Mouse (Mus musculus): ENCODE data around the gene Wipi1. TPM values are rescaled to one million over a fixed set of nuclear protein-coding genes. Genes with fewer than 3 reads are reported as not detected.

Wipi1 gene
- total and polyA plus RNA-seq, 2 experiments from 2014 or later, result 40.8 to 65.4 TPM

DNA sequence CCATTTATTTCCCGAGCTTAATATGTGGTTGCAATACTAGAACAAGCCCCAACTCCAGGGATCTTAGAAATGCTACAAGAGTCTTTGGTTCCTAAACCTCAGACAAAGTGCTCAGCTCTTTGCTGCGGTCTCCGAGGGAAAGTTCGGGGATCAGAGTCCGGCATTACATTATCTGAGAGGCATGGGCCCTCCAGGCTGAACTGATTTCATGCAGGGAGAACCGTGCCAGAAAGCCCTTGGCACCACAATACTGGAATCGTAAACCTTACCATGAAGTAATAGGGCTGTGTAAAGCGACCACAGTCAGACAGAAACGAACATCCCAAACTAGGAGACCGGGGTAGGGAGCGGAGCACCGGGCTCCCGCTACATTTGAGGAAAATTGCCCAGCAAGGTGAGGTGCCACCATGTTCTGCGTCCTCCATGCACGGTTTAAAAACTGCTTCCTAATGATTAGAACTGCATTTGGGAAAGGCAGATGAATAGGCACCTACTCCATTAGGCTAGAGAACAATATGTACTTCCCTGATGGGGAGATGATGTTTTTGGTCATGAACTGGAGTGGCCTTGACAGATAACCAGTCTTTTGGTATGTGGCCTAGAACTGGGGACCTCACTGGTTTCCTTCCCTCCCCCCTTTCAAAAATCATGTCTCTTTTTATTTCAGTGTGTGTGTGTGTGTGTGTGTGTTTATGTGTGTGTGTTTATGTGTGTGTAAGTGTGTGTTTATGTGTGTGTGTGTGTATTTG, 47.1 kb downstream of the Wipi1 start:
- H3K4me3 ChIP-seq (ENCODE audit: low read depth, low read length), result no peak overlapping the region
- H3K27me3 ChIP-seq (ENCODE audit: control insufficient read depth, insufficient read depth, low read length), result no peaks in the 10 kb centered on the region
- no peak for DNase-seq (ENCODE audit: low spot score)
- TF ChIP-seq EP300 (IDR thresholded peaks at IDR 0.05; ENCODE audit: low read depth) (no peak), CTCF (IDR thresholded peaks at IDR 0.05; ENCODE audit: low read depth) (no peak)
- ATAC-seq (ENCODE audit: insufficient read depth, low read depth), result no peak
- H3K9me3 ChIP-seq (replicated peaks; ENCODE audit: control insufficient read depth, low read length), result no peaks in the 10 kb centered on the region
- 77% methylated on average over 15 of the region's 15 CpGs for WGBS
- H3K4me2 ChIP-seq (ENCODE audit: low read depth, low read length), result no peak overlapping the region
- H3K36me3 ChIP-seq (replicated peaks; ENCODE audit: control insufficient read depth, insufficient read depth, low read length), result no peaks in the 10 kb centered on the region
- peaks cover 17% of the 10 kb centered on the region; the same call in 1 of the 2 replicates for H3K4me1 ChIP-seq (ENCODE audit: control insufficient read depth, insufficient read depth)
- H3K9ac ChIP-seq (replicated peaks; ENCODE audit: low read depth, low read length), result no peak overlapping the region
- 0 out of 2 replicates have a peak overlapping the region, but pooled peaks have one; percentile 0 for H3K27ac ChIP-seq (ENCODE audit: low read depth)

DNA sequence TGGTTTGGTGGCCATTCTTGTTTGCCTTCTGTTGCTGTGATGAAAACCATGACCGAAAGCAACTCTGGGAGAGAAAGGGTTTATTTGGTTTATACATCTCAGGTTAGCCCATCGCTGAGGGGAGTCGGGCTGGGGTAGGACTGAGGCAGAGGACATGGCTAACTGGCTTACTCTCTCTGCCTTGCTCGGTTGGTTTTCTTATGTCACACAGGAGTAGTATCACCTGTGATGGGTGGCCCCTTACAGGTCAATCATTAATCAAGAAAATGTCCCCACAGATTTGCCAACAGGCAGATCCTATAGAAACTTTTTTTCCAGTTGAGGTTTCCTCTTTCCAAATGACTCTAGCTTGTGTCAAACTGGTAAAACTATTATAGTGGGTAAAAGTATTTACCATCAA, 48.1 kb downstream of the Wipi1 start:
- no peak overlapping the region for H3K4me2 ChIP-seq (ENCODE audit: low read depth, low read length)
- ATAC-seq (ENCODE audit: insufficient read depth, low read depth), result no peak
- H3K27me3 ChIP-seq (ENCODE audit: control insufficient read depth, insufficient read depth, low read length), result no peaks in the 10 kb centered on the region
- 89% methylated on average over 4 of the region's 4 CpGs for WGBS
- TF ChIP-seq CTCF (IDR thresholded peaks at IDR 0.05; ENCODE audit: low read depth), result no peak
- no peak for TF ChIP-seq EP300 (IDR thresholded peaks at IDR 0.05; ENCODE audit: low read depth)
- no peaks in the 10 kb centered on the region for H3K36me3 ChIP-seq (replicated peaks; ENCODE audit: control insufficient read depth, insufficient read depth, low read length)
- H3K4me3 ChIP-seq (ENCODE audit: low read depth, low read length), result no peak overlapping the region
- DNase-seq (ENCODE audit: low spot score), result no peak
- peaks cover 16% of the 10 kb centered on the region; the same call in 1 of the 2 replicates for H3K4me1 ChIP-seq (ENCODE audit: control insufficient read depth, insufficient read depth)
- no peak overlapping the region for H3K9ac ChIP-seq (replicated peaks; ENCODE audit: low read depth, low read length)
- no peaks in the 10 kb centered on the region for H3K9me3 ChIP-seq (replicated peaks; ENCODE audit: control insufficient read depth, low read length)
- no peak overlapping the region for H3K27ac ChIP-seq (ENCODE audit: low read depth)

DNA sequence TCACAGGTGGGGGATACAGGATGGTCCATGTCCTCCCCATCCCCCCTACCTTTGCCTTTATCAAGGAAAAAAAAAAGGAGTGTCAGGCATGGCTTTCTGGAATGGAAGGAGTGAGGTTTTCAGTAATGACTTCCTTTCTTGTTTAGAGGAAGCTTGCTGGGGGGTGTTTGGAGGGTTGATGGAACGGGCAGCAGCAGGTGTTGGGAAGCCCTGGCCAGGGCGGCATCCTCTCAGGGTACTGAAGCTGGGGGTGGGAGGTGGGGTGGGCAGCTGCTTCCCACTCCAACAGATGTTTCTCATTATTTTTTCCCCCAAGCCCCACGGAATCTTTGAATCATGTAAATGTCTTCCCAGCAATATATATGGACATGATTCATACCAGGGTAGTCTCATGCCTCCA, 50.3 kb downstream of the Wipi1 start:
- ATAC-seq (ENCODE audit: insufficient read depth, low read depth) (no peak), DNase-seq (ENCODE audit: low spot score) (no peak)

DNA sequence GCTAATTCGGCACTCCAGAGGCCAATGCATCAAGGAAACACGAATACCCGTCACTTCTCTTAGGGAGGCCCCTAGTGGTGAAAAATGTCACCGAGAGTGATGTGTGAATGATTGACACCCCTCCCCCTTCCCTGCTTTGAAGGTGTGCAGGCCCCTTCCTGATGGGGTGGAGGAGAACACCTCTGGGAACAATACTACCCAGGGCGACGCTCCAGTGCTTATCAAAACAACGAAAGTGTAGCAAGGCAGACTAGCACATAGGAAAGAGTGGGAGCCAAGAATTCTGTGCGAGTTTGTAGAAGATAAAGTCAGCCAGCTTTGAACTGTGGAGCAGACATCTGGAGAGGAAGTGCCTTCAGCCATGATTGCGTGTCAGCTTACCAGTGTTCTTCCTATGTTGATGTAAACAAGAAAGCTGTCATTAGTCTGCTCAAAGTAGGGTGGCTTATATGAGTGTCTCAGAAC, 50.9 kb downstream of the Wipi1 start:
- H3K4me2 ChIP-seq (ENCODE audit: low read depth, low read length), result no peak overlapping the region
- no peak for TF ChIP-seq EP300 (IDR thresholded peaks at IDR 0.05; ENCODE audit: low read depth)
- TF ChIP-seq CTCF (IDR thresholded peaks at IDR 0.05; ENCODE audit: low read depth), result peak; percentile 65
- H3K27ac ChIP-seq (ENCODE audit: low read depth), result peak overlapping the region; percentile 71
- H3K9ac ChIP-seq (replicated peaks; ENCODE audit: low read depth, low read length), result no peak overlapping the region
- H3K36me3 ChIP-seq (replicated peaks; ENCODE audit: control insufficient read depth, insufficient read depth, low read length), result no peaks in the 10 kb centered on the region
- no peak overlapping the region for H3K4me3 ChIP-seq (ENCODE audit: low read depth, low read length)
- ATAC-seq (ENCODE audit: insufficient read depth, low read depth) (peak; percentile 65), DNase-seq (ENCODE audit: low spot score) (peak; percentile 70)
- H3K4me1 ChIP-seq (ENCODE audit: control insufficient read depth, insufficient read depth), result peaks cover 21% of the 10 kb centered on the region; the same call in 1 of the 2 replicates
- no peaks in the 10 kb centered on the region for H3K9me3 ChIP-seq (replicated peaks; ENCODE audit: control insufficient read depth, low read length)
- 3% methylated on average over 9 of the region's 9 CpGs for WGBS
- no peaks in the 10 kb centered on the region for H3K27me3 ChIP-seq (ENCODE audit: control insufficient read depth, insufficient read depth, low read length)

More for the DNA sequence above, 50.3 kb downstream of the Wipi1 start:
- TF ChIP-seq CTCF (IDR thresholded peaks at IDR 0.05; ENCODE audit: low read depth) (no peak), EP300 (IDR thresholded peaks at IDR 0.05; ENCODE audit: low read depth) (no peak)
- no peak overlapping the region for H3K4me2 ChIP-seq (ENCODE audit: low read depth, low read length)
- H3K9me3 ChIP-seq (replicated peaks; ENCODE audit: control insufficient read depth, low read length), result no peaks in the 10 kb centered on the region
- WGBS, result 67% methylated on average over 3 of the region's 3 CpGs
- H3K27me3 ChIP-seq (ENCODE audit: control insufficient read depth, insufficient read depth, low read length), result no peaks in the 10 kb centered on the region
- no peaks in the 10 kb centered on the region for H3K36me3 ChIP-seq (replicated peaks; ENCODE audit: control insufficient read depth, insufficient read depth, low read length)
- H3K27ac ChIP-seq (ENCODE audit: low read depth), result peak overlapping the region; percentile 71
- no peak overlapping the region for H3K4me3 ChIP-seq (ENCODE audit: low read depth, low read length)
- H3K4me1 ChIP-seq (ENCODE audit: control insufficient read depth, insufficient read depth), result peaks cover 18% of the 10 kb centered on the region; the same call in 1 of the 2 replicates
- H3K9ac ChIP-seq (replicated peaks; ENCODE audit: low read depth, low read length), result no peak overlapping the region

DNA sequence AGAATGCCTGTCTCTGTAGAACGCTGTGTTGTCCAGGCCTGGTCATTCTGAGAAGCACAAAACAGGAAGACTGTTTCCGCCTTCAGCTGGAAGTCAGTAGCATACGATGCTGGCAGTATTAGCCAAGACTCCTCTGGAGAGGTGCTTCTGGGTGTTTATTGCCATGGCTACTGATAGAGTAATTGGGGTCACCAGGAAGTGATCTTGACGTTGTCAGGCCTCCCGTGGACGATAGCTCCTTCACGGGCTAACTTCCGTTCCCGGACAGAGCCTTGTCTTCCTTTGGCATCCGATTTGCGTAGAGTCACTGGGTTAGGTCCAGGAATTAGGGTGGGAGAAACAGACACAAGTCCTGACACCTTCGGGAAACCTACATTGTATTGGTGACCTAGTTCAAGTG, 52.5 kb downstream of the Wipi1 start:
- Histone ChIP-seq H3K9me3 (replicated peaks; ENCODE audit: control insufficient read depth, low read length) (no peaks in the 10 kb centered on the region), H3K9ac (replicated peaks; ENCODE audit: low read depth, low read length) (no peak overlapping the region), H3K27ac (ENCODE audit: low read depth) (no peak overlapping the region), H3K36me3 (replicated peaks; ENCODE audit: control insufficient read depth, insufficient read depth, low read length) (no peaks in the 10 kb centered on the region), H3K4me3 (ENCODE audit: low read depth, low read length) (no peak overlapping the region), H3K4me1 (ENCODE audit: control insufficient read depth, insufficient read depth) (peaks cover 21% of the 10 kb centered on the region; the same call in 1 of the 2 replicates), H3K27me3 (ENCODE audit: control insufficient read depth, insufficient read depth, low read length) (no peaks in the 10 kb centered on the region), H3K4me2 (ENCODE audit: low read depth, low read length) (no peak overlapping the region)
- DNase-seq (ENCODE audit: low spot score), result no peak
- no peak for ATAC-seq (ENCODE audit: insufficient read depth, low read depth)
- TF ChIP-seq CTCF (IDR thresholded peaks at IDR 0.05; ENCODE audit: low read depth), result no peak
- no peak for TF ChIP-seq EP300 (IDR thresholded peaks at IDR 0.05; ENCODE audit: low read depth)
- 77% methylated on average over 12 of the region's 12 CpGs for WGBS
